Mouse (Mus musculus): ENCODE measurements around the gene Olfr556. TPM values are rescaled to one million over a fixed set of nuclear protein-coding genes. Genes with fewer than 3 reads are reported as not detected.
A peak's percentile ranks its signal among the peaks of the same experiment; 100 is the strongest.
"Not testable (repeated sequence)": the region's sequence is repeated elsewhere in the genome, so short reads cannot be mapped to it uniquely, and the experiment has no call there.

Gene Olfr556
- not detected in 2 replicates for polyA plus RNA-seq (2016; fragmentation: Nextera tagmentation; extraction: Ambion mirVana)

- DNase-seq (ENCODE audit: low spot score): no peak
- Histone ChIP-seq H3K36me3 (no peaks in the 10 kb centered on the region), H3K27ac (replicated peaks) (no peak within 1 kb of the TSS), H3K4me1 (no peaks in the 10 kb centered on the region), H3K27me3 (ENCODE audit: low read depth, poor library complexity, severe bottlenecking) (no peaks in the 10 kb centered on the region), H3K4me3 (no peak within 1 kb of the TSS), H3K9me3 (replicated peaks) (no peaks in the 10 kb centered on the region)
- WGBS: 58% methylated on average over 3 of the region's 3 CpGs
Observed at GRCm38 (mm10) chr7:102664599-102664998, at the start of gene Olfr556. TSS of gene Olfr556 (plus strand) at chr7:102664899.

DNA sequence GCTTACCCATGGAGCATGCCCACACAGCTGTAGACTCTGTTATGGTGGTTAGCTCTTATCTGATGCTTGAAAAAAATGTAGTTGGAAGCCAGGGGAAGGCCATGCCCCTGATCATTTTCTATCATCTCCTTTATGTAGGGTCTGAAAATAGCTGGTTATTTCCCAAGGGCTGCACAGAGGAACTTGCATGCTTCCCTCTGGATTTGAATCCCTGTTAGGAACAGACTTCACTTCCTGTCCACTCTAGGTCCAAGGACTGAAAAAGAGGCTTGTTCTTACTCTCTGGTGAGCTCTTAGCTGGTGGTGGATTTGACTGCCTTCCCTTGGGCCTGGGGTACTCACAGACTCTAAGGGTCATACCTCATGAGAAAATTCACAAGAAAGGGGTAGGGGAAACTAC is 46.6 kb upstream of the Olfr556 start, which contains the start of gene Olfr553:
TSS of gene Olfr553 (minus strand) at position 101 of the 400 bp plus-strand sequence.
- Histone ChIP-seq H3K9me3 (replicated peaks) (no peaks in the 10 kb centered on the region), H3K27me3 (ENCODE audit: low read depth, poor library complexity, severe bottlenecking) (no peaks in the 10 kb centered on the region), H3K4me3 (no peak within 1 kb of the TSS), H3K4me1 (no peaks in the 10 kb centered on the region), H3K27ac (replicated peaks) (no peak within 1 kb of the TSS), H3K36me3 (no peaks in the 10 kb centered on the region)
- DNase-seq (ENCODE audit: low spot score): no peak

GRCm38 (mm10) chr7:102619608-102620007 is 45.1 kb upstream of the Olfr556 start:
- 84% methylated on average over 5 of the region's 5 CpGs for WGBS
- Histone ChIP-seq H3K36me3 (no peaks in the 10 kb centered on the region), H3K9me3 (replicated peaks) (no peaks in the 10 kb centered on the region), H3K4me3 (no peak overlapping the region), H3K27me3 (ENCODE audit: low read depth, poor library complexity, severe bottlenecking) (no peaks in the 10 kb centered on the region), H3K4me1 (no peaks in the 10 kb centered on the region), H3K27ac (replicated peaks) (no peak overlapping the region)
- DNase-seq (ENCODE audit: low spot score): no peak

DNA sequence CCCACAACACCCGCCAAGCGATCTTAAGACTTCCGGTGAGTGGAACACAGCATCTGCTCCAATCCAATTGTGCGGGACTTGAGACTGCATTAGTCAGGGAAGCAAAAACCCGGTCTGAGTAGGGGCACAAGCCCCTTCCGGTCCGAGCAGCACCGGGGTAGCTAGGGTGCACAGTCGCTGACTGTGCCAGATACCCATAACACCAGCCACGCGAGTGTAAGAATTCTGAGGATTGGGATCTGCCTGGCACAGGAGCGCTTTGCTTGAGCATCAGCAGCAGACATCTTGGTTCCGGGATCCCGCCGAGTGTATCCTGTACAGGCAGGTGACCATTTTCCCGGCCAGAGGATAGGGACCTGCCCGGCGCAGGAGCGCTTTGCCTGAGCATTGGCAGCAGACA is 44.3 kb upstream of the Olfr556 start:
- not testable (repeated sequence) for H3K4me1 ChIP-seq; H3K9me3 ChIP-seq (replicated peaks); H3K27me3 ChIP-seq (ENCODE audit: low read depth, poor library complexity, severe bottlenecking); H3K36me3 ChIP-seq; H3K27ac ChIP-seq (replicated peaks); DNase-seq (ENCODE audit: low spot score); H3K4me3 ChIP-seq
- 88% methylated on average over 19 of the region's 19 CpGs for WGBS

DNA sequence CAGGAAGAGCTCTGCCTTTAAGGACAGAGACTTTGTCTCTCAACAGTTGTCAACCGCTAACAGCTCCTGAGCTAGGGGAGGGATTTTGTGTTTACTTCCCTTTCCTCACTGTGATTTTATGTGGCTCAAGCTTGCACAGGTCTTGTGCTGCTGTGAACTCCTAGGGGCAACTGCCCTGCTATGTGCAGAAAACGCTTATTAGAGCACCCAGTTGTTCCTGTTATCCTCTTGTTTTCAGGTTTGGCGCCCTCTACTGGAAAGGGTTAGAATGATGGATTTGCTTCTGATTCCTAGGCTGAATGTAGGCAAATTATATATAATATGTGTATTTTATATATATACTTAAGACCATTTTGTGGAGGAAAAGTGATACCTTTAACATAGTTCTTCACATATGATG is 28.0 kb upstream of the Olfr556 start:
- Histone ChIP-seq H3K36me3 (no peaks in the 10 kb centered on the region), H3K4me3 (no peak overlapping the region), H3K27me3 (ENCODE audit: low read depth, poor library complexity, severe bottlenecking) (no peaks in the 10 kb centered on the region), H3K4me1 (no peaks in the 10 kb centered on the region), H3K27ac (replicated peaks) (no peak overlapping the region), H3K9me3 (replicated peaks) (no peaks in the 10 kb centered on the region)
- WGBS: 41% methylated on average over 3 of the region's 3 CpGs
- no peak for DNase-seq (ENCODE audit: low spot score)

GRCm38 (mm10) chr7:102638132-102638531 is 26.6 kb upstream of the Olfr556 start, which contains the start of gene Olfr554:
TSS of gene Olfr554 (plus strand) at chr7:102638432.
- Histone ChIP-seq H3K9me3 (replicated peaks) (no peaks in the 10 kb centered on the region), H3K27ac (replicated peaks) (no peak within 1 kb of the TSS), H3K36me3 (no peaks in the 10 kb centered on the region), H3K4me1 (no peaks in the 10 kb centered on the region), H3K4me3 (no peak within 1 kb of the TSS), H3K27me3 (ENCODE audit: low read depth, poor library complexity, severe bottlenecking) (no peaks in the 10 kb centered on the region)
- WGBS: 76% methylated on average over 1 of the region's 1 CpGs
- no peak for DNase-seq (ENCODE audit: low spot score)

DNA sequence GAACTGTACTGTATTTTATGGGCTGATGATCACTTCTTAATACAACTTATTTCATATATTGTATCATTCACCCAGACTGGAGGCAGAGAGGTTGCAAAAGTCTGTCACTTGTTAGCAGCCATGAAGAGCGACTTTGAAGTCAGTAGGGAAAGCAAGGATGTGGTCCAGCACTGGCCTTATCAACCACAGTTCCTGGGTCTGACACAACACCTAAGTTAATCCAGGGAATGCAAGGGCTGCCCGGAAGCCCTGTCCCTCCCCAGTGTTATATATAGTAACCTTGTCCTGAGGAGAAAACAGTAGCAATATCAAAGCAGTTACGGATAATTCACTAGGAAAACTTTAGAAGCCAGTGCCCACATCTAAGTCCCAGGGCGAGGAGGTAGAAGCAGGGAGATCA is 19.8 kb upstream of the Olfr556 start:
- H3K27ac ChIP-seq (replicated peaks); H3K27me3 ChIP-seq (ENCODE audit: low read depth, poor library complexity, severe bottlenecking); H3K4me3 ChIP-seq; H3K36me3 ChIP-seq; H3K4me1 ChIP-seq; DNase-seq (ENCODE audit: low spot score); H3K9me3 ChIP-seq (replicated peaks): not testable (repeated sequence)
- WGBS: 90% methylated on average over 4 of the region's 4 CpGs

GRCm38 (mm10) chr7:102658523-102658922 is 6.2 kb upstream of the Olfr556 start, which contains the start of gene Olfr555:
TSS of gene Olfr555 (plus strand) at chr7:102658823.
- Histone ChIP-seq H3K36me3 (no peaks in the 10 kb centered on the region), H3K4me1 (no peaks in the 10 kb centered on the region), H3K27me3 (ENCODE audit: low read depth, poor library complexity, severe bottlenecking) (no peaks in the 10 kb centered on the region), H3K27ac (replicated peaks) (no peak within 1 kb of the TSS), H3K4me3 (no peak within 1 kb of the TSS), H3K9me3 (replicated peaks) (no peaks in the 10 kb centered on the region)
- 79% methylated on average over 1 of the region's 1 CpGs for WGBS
- DNase-seq (ENCODE audit: low spot score): no peak

DNA sequence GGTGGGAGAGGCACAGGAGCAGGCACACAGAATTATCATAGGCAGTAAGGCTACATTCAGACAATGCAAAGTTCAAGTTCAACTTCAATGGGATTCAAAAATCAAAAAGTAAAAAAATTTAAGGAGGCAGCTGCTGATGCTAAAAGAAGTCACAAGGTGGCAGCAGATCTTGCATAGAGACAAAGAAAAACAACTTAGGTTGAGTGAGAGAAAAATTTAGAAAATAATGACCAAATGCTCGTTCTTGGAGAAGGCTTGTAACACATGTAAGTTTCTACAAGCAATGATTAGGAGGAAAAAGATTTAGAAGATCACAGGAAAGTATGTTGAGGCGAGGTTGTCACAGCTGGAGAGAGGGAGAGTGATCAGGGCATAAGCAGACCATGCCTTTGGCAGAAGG is 679 bp downstream of the Olfr556 start:
- H3K27ac ChIP-seq (replicated peaks): no peak overlapping the region
- H3K4me3 ChIP-seq: no peak overlapping the region
- H3K9me3 ChIP-seq (replicated peaks): no peaks in the 10 kb centered on the region
- WGBS: 55% methylated on average over 2 of the region's 2 CpGs
- no peaks in the 10 kb centered on the region for H3K27me3 ChIP-seq (ENCODE audit: low read depth, poor library complexity, severe bottlenecking)
- H3K36me3 ChIP-seq: no peaks in the 10 kb centered on the region
- no peaks in the 10 kb centered on the region for H3K4me1 ChIP-seq
- DNase-seq (ENCODE audit: low spot score): no peak

DNA sequence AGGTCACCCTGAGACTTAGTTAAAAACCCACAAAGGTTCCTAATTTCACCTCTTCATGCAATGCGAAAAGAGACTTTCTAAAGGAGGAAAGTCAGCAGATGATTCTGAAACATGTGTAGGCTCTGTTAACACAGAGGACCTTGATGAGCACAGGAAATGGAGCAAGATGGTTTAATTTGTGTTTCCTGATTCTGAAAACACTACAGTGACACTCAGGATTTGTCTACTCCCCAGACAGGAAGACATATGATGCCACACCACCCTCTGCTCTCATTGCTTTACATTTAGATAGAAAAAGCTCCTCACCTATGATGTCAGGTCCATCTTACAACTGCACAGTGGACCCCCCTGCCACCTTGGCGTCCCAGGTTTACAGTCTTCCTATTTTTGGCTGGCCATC is 11.5 kb downstream of the Olfr556 start:
- Histone ChIP-seq H3K4me1 (no peaks in the 10 kb centered on the region), H3K27ac (replicated peaks) (no peak overlapping the region), H3K27me3 (ENCODE audit: low read depth, poor library complexity, severe bottlenecking) (no peaks in the 10 kb centered on the region), H3K4me3 (no peak overlapping the region), H3K36me3 (0 out of 2 replicates have a peak, but pooled peaks cover 2% of the 10 kb centered on the region), H3K9me3 (replicated peaks) (no peaks in the 10 kb centered on the region)
- 85% methylated on average over 2 of the region's 2 CpGs for WGBS
- no peak for DNase-seq (ENCODE audit: low spot score)

- Histone ChIP-seq H3K27ac (replicated peaks) (no peak overlapping the region), H3K4me3 (no peak overlapping the region), H3K9me3 (replicated peaks) (no peaks in the 10 kb centered on the region), H3K27me3 (ENCODE audit: low read depth, poor library complexity, severe bottlenecking) (no peaks in the 10 kb centered on the region), H3K36me3 (0 out of 2 replicates have a peak, but pooled peaks cover 2% of the 10 kb centered on the region), H3K4me1 (0 out of 2 replicates have a peak, but pooled peaks cover 3% of the 10 kb centered on the region)
- WGBS: 88% methylated on average over 1 of the region's 1 CpGs
- no peak for DNase-seq (ENCODE audit: low spot score)
Observed at GRCm38 (mm10) chr7:102681916-102682315, 17.2 kb downstream of the Olfr556 start.

DNA sequence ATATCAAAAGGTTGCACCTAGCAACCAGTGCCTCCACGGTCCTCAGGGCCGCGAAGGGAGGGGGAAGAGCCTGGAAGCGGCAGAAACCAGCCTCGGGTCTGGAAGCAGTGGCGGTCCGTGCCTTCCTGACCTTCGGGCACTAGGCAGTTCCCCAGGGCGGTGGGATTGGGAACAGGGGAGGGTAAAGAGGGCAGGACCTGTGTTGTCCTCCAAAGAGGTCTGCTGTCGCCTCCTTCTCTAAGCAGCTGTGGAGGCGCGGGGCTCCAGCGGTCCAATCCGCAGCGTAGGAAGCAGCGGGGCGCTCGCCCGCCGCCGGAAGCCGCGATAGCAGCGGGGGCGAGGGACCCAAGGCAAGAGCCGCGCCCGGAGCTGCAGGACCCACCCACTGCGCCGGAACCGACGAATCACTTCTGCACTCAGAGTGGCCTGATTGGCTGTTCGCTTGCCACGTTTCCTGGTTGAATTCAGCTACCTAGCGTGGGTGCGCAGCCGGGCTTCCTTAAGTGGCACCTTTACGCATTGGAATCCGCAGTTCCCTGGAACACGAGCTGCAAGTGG is 22.3 kb downstream of the Olfr556 start, which contains the start of gene Trim68:
TSS of gene Trim68 (minus strand) at position 384 of the 558 bp plus-strand sequence.
- peak within 1 kb of the TSS; percentile 69 for H3K4me3 ChIP-seq
- H3K9me3 ChIP-seq (replicated peaks): no peaks in the 10 kb centered on the region
- peak within 1 kb of the TSS; percentile 89 for H3K27ac ChIP-seq (replicated peaks)
- no peaks in the 10 kb centered on the region for H3K27me3 ChIP-seq (ENCODE audit: low read depth, poor library complexity, severe bottlenecking)
- H3K36me3 ChIP-seq: no peaks in the 10 kb centered on the region
- DNase-seq (ENCODE audit: low spot score): peak; percentile 92
- WGBS: under 1% methylated on average over 40 of the region's 40 CpGs
- H3K4me1 ChIP-seq: peaks cover 6% of the 10 kb centered on the region; the same call in 1 of the 2 replicates

DNA sequence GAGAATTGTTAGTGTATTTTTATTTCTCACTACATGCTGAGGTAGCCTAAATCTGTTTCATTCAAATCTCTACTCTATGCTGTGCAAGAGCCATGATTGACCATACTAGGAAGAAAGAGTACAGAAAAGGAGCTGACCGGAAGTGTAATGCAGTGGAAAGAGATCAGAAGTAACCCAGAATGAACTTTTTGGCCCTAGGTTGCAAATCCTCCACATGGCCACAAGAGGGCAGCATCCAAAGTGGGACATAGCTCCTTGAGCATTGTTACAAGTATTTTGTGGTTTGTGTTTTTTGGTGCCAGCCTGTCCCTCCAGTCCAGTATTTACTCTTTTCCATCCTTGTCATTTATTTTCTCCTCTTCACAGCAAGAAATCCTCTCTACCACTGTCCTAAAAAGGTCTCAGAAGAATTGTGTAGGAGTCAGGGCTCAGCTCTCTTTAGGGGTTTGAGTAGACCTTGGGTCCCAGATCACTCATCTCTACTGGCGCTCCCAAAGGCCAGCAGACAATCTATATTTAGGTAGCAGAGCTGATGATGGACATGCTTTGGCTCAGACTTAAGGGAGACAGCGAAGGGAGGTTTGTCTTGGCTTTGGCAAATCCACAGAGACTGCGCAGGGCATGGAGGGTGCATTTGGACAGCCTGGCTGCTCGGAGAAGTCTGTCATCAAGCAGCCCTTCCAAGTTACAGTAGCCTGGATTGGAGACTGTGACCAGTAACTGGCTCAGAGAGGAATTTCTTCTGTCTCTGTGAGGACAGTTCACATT is 30.8 kb downstream of the Olfr556 start, which contains the start of gene Olfr557:
TSS of gene Olfr557 (plus strand) at position 553 of the 768 bp plus-strand sequence.
- DNase-seq (ENCODE audit: low spot score): peak; percentile 35
- Histone ChIP-seq H3K27me3 (ENCODE audit: low read depth, poor library complexity, severe bottlenecking) (no peaks in the 10 kb centered on the region), H3K4me3 (no peak within 1 kb of the TSS), H3K27ac (replicated peaks) (no peak within 1 kb of the TSS), H3K9me3 (replicated peaks) (no peaks in the 10 kb centered on the region), H3K36me3 (no peaks in the 10 kb centered on the region), H3K4me1 (no peaks in the 10 kb centered on the region)
- 83% methylated on average over 5 of the region's 5 CpGs for WGBS
